Mouse (Mus musculus) G1E-ER4 (cell line): ENCODE data around the gene Gtf2e1. TPM values are rescaled to one million over a fixed set of nuclear protein-coding genes. Genes with fewer than 3 reads are reported as not detected.

Source experiments
- GATA1 ChIP-seq: IDR thresholded peaks from one replicate; pipeline ENCODE4 v1.8.0; 2012; ENCODE audit warnings: low read length, inconsistent platforms
- polyA plus RNA-seq: library from polyadenylated mRNA; stranded (reverse); fragments of >175 nt; gene quantifications from 2 replicates; pipeline ENCODE4 v1.2.3, GENCODE M21; 2012

Gene Gtf2e1
- polyA plus RNA-seq, 1 experiment, result 5.9 TPM

DNA sequence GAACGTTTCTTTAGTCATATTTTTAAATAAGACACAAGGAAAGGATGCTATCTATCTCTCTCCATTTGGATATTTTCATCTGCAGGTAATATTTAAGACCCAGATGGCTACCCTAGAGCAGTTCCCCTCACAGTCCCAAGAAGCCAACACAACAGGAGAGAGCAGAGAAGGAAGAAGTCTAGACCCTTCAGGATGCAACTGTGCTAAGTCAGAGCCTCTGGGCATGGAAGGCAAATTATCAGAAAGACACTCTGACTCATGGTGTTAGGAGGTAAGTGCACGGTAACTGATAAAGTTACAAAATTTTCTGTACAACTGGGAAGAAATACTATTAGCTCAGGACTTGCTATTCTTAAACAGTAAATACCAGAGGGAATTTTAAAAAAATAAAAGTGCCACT is 20.9 kb downstream of the Gtf2e1 start:
- TF ChIP-seq GATA1, result no peak

DNA sequence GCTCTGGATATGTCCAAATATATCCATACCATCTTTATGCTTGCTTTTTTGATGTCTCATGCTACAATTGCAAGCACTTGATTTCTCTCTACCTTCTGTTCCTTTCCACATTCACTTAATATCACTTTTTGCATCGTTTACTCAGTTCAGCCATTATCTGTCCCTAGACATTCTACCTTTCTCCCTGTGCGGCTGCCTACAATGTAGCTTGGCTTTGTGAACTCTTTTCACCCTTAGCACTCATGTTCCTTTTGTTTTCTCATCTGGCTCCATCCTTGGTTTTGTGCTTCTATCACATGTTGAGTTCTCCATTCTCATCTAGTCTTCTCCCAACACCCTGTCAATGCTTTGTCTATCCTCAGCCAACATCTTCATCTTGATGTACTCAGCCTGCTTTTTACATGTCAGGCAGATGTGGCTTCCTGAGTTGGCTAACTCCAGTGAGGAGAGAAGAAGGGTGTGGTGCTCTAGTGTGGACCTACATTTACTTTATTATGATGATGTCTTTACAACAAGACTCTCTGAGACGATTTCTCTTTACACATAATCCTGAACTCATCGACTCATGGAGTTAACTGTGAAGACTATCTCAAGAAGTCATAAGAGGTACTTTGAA is 21.9 kb downstream of the Gtf2e1 start:
- TF ChIP-seq GATA1, result no peak

DNA sequence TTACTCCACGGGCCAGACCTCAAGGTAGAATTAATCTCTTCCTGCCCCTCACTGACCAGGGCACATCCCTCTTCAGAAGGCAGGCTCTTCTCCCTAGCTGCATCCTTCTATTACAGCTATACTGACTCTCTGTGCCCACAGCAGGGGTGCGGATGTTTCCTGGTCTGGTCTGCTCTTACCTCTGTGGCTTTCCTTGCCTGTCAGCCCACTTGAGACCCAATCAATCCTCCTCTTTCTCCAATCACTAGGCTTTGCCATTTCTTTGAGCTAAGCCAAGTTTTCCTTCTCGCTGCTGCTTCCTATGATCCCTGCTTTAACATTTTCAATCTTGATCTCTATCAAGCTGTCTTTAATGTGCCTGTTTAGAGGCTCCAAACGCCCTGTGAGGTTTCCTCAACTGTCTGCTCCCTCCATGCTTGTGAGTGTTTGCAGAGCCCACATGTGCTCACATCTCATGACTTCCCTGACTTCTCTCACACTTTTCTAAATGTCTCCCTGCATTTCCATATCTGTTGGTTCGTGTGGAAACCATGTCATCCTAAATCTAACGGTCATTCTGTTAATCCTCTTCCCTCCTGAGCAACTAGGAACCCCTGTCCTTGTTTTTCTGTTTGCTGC is 23.1 kb downstream of the Gtf2e1 start:
- TF ChIP-seq GATA1, result no peak

DNA sequence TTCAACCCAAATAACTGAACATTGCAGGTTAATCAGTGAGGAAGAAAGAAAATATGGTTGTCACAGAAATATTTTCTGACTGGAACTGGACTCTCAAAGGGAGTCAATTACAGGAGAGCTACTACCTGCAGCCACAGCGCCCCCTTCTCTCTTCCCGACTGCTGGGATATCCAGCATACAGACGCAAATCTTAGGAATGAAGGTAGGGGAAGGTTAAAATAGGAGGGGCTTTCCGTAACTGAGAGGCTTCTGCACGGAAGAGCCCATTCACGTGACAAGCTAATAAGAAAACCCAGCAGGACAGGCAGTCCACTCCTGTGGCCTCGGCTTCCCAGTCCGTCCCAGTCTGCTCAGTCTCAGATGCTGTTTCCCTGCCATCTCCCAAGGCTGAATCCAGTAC is 24.9 kb downstream of the Gtf2e1 start:
- TF ChIP-seq GATA1, result no peak

DNA sequence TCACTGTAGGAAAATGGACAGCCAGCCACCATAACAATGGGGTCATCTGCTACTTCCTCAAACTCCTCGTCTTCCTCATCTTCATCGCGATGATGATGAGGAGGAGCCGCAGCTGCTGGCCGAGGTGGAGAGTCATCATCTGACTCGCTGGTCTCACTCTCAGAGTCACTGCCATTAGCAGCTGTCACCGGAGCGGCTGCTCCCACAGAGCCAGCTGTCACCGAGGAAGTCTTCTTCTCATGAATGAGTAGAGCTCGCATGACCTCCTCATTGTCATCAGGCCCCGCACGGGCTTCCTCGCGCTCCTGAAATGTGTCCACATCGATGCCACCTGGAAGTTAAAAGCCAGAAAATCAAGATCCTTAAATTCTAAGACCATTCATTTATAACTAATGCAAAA is 28.1 kb downstream of the Gtf2e1 start:
- no peak for TF ChIP-seq GATA1

DNA sequence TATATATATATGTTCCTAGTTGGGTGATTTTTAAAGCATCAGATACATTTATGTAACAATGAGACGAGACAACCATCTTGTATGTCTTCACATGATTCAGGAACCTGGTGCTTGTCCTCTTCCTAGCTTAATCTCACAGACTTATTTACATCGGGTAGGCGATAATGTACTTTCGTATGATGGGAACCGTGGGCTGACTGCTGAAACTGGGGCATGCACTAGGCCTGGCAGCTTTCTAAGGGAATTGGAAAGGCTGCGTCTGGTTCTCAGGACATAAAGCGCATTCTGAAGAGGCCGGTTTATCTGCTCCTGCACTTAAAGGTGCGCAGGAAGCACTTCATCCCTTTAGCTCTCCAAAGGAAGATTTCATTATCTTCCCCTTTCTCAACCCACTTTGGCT is 32.8 kb downstream of the Gtf2e1 start:
- TF ChIP-seq GATA1, result no peak

DNA sequence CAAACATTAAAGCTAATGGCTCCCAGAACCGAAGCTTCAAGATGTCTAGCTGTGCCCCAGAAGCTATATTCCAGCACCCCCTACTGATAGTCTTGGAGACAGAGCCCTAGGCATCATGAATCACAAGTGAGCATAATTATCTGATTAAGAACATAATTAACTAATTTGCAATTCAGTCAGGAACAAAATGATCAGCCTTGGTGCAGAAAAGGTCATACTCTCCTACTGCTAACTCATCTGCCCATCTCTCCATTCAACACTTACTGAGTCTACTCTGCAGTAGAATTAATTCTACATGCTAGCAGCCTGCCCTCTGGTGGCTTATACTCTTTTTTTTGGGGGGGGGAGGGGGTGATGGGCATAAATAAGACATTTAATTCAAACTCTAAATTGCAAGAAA is 35.1 kb downstream of the Gtf2e1 start:
- no peak for TF ChIP-seq GATA1

DNA sequence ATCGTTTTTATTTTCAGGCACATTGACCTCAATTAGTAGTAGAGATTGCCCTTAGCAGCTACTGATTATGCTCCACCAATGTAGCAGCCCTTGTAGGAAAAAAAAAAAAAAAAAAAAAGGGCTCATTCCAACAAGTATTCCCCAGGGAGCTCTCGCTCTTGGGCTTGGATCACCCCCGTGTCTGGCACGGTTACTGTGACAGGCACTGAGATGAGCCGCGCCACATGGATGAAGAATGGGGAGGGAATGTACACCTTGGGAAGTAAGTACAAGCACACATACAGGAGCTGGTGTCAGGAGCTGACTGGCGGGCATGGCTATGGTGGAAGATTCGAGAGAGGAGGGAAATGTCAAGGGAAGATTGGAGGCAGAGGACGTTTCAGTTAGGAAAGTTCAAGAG is 41.0 kb downstream of the Gtf2e1 start:
- TF ChIP-seq GATA1, result no peak

DNA sequence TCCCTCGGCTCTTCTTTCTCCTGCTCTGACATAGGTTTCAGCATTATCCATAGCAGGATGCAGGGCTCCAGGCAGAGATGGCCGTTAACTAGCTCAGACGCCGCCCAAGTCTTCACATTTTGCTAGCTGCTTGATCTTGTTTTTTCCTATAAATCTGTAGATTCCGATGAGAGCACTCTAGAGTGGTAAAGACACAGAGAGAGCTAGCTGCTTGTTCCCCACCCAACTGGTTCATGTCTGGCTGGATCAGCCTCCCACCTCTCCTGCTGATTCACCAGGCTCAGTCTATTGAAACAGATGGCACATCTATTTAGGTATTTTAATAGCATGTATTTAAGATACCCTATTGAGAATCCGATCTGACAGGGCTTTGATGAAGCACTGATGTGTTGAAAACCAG is 44.6 kb downstream of the Gtf2e1 start:
- no peak for TF ChIP-seq GATA1

DNA sequence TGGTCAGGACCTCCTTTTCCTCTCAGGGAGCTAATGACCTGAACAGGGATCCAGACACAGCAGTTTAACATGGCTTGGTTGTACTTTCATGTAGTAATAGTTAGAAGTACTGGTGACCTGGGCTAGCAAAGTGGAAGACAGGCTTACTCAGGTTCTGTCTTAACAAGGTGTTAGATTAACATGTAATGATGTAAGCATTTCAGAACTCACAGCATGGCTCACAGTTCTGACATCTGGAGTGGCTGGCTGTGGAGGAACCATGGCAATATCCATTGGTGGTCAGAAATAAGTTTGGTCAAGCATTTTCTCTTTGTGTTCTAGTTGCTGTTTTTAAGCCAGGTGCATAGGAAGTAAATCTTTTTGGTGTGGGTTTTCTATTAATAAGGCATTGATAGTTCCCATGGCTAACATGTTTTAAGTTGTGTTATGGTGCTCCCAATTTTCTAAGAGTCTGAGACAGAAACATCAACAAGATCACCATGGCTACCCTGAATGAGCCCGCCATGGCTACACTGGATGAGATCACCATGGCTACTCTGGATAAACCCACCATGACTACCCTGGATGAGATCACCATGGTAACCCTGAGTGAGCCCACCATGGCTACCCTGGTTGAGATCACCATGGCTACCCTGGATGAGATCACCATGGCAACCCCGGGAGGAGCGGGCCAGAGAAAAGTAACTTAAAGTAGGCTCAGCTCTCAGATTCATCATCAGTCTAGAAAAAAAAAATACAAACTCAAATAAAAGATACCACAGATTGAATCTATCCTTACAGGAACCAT is 52.6 kb downstream of the Gtf2e1 start:
- TF ChIP-seq GATA1, result no peak

DNA sequence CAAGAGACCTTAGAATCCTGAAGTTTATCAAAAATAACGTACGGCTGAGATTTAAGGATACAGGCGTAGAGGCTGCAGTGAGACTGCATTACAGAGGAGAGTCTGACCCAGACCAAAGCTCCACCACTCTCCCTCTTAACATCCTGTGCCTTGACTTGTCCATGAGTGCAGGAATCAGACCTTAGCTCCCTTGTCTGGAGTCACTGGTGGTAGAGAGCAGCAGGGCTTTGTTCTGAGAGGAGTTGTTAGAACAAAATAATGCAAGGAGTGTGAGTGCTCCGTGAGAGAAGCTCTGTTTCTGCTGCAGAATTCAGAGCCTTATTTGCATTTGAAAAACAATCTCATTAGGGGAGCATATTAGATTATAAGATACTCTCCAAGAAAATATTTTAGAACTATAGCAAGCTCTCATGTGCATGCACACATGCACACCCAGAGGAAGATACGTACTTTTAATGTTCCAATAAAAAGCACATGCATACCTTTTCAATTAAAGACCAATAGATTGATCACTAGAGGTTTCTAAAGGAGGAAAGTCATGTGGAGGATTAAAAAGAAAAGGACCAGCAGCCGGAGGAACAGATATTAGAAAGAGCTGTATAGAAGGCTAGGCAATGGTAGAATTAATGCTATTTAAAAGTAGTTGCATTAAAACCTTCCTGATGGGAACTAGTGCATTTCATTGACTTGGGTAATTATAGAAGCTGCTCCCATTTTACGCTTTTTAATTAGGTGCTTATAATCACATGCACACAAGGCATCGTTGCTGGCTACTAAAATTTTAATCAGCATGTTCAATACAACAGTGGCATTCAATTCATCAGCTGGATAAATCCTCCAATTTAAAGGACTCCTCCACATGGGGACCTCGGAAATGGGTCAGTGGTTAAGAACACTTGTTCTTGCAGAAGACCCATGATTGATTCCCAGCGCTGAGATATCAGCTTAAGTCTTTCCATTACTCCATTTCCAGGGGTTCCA is 61.0 kb downstream of the Gtf2e1 start:
- no peak for TF ChIP-seq GATA1

DNA sequence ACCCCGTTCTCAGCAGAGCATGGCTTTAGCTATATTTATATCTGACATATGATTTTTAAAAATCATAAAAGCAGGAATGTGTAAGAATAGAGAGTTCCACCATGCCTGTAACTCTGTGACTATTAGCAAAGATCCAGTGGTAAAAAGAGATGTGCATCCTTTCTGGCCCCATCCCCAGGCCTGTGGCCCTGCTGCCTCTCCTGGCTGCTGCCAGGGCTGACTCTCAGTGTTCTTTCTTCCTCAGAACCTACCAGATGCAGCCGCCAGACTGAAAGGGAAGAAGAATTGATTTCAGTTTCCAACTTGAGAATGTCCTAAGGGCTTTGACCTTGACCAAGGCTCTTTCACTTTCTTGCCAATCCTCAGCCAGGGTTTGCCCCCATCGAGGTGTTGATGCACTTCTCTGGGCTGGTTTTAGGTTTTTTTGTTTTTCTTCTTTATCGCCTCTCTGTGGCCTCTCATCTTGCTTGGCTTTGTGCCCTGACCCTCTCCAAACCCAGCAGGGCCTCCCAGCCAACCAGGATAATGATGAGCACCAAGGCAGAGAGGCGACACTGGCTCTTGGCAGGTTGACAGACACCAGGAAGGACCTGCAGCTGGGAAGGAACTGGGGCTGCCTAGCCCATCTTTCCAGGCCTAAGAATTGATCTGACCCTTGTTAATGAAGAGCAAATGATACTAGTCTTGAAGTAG is 66.8 kb downstream of the Gtf2e1 start:
- TF ChIP-seq GATA1, result no peak

DNA sequence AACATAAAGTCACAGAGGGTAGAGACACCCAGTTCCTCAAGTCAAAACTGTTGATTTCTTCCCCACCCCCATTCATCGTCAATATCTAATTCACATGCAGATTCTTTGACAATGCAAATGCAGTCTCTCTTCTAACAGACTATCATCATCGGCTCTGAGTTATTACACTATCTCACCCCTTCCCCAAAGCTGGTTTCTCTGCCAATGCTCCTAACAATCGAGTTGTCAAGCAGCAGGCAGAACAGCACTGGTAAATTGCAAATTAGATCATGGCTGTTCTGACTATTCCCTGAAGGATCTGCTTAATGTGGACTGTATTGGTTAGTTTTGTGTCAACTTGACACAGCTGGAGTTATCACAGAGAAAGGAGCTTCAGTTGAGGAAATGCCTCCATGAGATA is 70.0 kb downstream of the Gtf2e1 start:
- TF ChIP-seq GATA1, result no peak

DNA sequence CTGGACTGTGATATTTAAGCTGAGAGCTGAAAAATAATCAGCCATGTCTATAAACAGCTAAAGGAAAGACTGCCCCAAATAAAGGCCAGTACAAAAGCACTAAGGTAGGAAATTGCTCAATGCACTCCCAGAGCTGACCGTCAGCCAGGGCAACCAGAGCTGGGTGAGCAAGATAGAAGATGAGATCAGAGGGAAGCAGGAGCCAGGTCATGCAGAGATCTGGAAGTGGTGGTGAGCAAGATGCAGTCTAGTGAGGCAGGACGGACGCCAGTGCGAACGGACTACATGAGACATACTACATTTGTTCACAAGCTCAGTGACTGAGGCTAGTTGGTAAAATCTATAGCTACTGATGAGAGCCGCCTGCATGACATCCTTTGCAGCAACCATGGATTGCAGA is 75.6 kb downstream of the Gtf2e1 start:
- no peak for TF ChIP-seq GATA1

DNA sequence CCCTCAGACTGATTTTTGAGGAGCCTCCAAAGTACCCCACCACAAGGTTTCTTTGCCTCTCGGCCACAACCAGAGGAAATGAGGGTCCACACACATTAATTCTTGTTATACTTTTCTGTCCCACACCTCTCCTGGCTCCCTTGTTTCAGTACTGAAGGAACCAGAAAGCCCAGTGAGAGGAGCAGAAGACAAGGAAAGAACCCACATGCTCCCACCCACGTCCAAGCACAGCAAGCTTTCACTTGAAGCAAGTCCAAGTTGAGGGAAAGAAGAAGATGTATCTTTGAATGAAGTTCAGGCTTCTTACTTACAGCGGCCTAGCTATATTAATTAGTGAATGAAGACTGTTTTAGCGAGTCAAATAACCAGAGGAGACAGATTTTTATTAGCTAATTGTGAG is 76.7 kb downstream of the Gtf2e1 start:
- TF ChIP-seq GATA1, result no peak
